Mouse (Mus musculus): ENCODE measurements around the gene Comtd1. TPM values are rescaled to one million over a fixed set of nuclear protein-coding genes. Genes with fewer than 3 reads are reported as not detected.

Gene Comtd1
- polyA plus RNA-seq, 1 experiment from 2014 or later, result 20.4 TPM

Other genes with a start within 250 kb of the Comtd1 start
- gene Dupd1, start 134.4 kb downstream of the Comtd1 start, polyA plus RNA-seq (2015; fragmentation: Nextera tagmentation; extraction: Ambion mirVana), result 0.34 TPM in 1 of 2 replicates, not detected in the other
- 11.5 and 11.8 TPM in 2 replicates for gene Samd8, start 98.4 kb downstream of the Comtd1 start, polyA plus RNA-seq (2015; fragmentation: Nextera tagmentation; extraction: Ambion mirVana)
- gene Dusp13, start 97.8 kb downstream of the Comtd1 start, polyA plus RNA-seq (2015; fragmentation: Nextera tagmentation; extraction: Ambion mirVana), result 0.49 and 1.3 TPM in 2 replicates
- gene Vdac2, start 23.7 kb downstream of the Comtd1 start, polyA plus RNA-seq (2015; fragmentation: Nextera tagmentation; extraction: Ambion mirVana), result 221 and 226 TPM in 2 replicates
- gene Zfp503, start 140.6 kb upstream of the Comtd1 start, polyA plus RNA-seq (2015; fragmentation: Nextera tagmentation; extraction: Ambion mirVana), result 26.1 and 27.0 TPM in 2 replicates
- 0.39 and 0.64 TPM in 2 replicates for gene Lrmda, start 170.7 kb upstream of the Comtd1 start, polyA plus RNA-seq (2015; fragmentation: Nextera tagmentation; extraction: Ambion mirVana)

All from embryonic facial prominence, embryonic 15.5 days (tissue).